Mouse (Mus musculus): ENCODE measurements around the gene Homer1. TPM values are rescaled to one million over a fixed set of nuclear protein-coding genes. Genes with fewer than 3 reads are reported as not detected.

The Homer1 gene
- total RNA-seq, 2 experiments from 2014 or later: 33.2 to 35.6 TPM

DNA sequence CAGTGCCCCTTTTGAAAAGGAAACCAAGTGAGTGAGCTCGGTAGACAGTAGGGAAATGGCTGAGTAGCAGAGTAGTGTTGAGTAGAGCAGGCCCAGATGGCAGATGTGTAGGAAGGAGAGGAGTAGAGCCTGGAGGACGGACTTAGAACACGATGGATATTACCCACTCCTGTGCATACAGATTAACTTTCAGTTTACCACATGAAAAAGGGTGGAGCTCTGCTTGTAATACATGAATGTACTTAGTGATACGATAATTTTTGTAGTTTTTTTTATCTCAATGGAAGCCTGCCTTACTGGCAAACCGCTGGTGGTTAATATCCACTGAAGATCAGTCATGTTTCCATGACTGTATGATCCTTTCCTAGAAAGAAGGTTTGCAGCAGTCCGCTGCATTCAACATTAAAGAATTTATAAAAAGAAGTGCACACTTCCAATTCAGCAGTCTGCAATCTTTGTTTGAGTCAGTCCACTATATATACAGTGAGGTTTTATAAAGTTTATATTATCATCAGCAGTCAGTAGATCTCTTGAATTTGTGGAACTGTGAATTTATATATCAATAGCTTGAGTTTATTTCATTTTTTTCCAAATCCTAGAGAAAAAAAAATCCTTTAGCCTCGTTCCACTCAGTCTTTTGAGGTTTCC, 89.3 kb downstream of the Homer1 start:
- DNase-seq (ENCODE audit: low spot score in 2 of 2): no peak

- no peak for DNase-seq (ENCODE audit: low spot score in 2 of 2)
These were observed 89.8 kb downstream of the Homer1 start for GRCm38 (mm10) chr13:93389242-93389625.

GRCm38 (mm10) chr13:93399710-93400216, 100.3 kb downstream of the Homer1 start:
- no peak for DNase-seq (ENCODE audit: low spot score in 2 of 2)

DNA sequence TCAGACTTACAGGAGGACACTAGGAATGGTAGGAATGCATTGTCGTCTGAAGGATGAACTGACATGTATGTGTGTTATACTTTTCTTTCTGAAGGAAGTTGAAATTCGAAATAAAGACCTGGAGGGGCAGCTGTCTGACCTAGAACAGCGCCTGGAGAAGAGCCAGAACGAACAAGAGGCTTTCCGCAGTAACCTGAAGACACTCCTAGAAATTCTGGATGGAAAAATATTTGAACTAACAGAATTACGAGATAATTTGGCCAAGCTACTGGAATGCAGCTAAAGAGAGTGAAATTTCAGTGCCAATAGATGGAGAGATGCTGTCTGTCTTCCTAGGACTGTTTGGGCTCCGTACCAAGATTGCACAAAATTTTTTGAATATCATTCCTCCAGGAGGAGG, 102.5 kb downstream of the Homer1 start:
- no peak for DNase-seq (ENCODE audit: low spot score in 2 of 2)

DNA sequence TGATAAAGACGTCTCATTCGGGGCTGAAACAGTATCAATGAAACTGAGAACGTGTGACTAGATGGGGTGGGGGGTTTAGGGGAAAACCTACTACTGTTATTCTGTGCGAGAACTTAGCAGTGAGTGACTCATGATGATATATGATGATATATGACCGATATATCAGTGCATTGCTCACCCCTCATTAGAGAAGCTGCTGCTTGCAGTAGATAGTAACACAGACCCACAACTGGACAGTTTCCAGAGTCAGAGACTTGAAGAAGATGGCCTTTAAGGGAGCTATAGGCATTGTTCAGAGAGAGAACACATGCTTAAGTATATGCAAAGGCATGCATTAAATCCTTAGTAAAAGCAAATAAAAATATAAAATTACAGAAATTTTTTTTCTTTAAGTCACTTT, 107.4 kb downstream of the Homer1 start:
- DNase-seq (ENCODE audit: low spot score in 2 of 2): no peak

DNA sequence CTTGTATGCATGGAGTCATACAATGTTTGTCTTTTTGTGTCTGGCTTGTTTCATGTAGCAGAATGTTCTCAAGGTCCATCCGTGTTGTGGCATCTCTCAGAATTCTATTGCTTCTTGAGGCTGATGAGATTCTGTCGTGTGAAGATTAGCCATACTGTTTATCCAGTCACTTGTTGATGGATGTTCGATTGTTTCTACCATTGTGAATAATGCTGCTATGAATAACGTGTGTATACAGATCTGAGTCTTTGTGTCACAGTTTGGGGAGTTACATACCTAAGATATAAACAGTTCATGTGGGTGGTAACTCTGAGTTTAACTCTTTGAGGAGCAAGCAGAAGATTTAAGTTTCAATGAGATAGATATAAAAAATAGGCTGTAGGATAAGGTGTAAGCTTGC, 110.9 kb downstream of the Homer1 start:
- no peak for DNase-seq (ENCODE audit: low spot score in 2 of 2)

- no peak for DNase-seq (ENCODE audit: low spot score in 2 of 2)
These were observed 115.6 kb downstream of the Homer1 start for GRCm38 (mm10) chr13:93415055-93415454.

GRCm38 (mm10) chr13:93418292-93418691, 118.9 kb downstream of the Homer1 start:
- no peak for DNase-seq (ENCODE audit: low spot score in 2 of 2)

- DNase-seq (ENCODE audit: low spot score in 2 of 2): no peak
These were observed 120.3 kb downstream of the Homer1 start for GRCm38 (mm10) chr13:93419779-93420178.

DNA sequence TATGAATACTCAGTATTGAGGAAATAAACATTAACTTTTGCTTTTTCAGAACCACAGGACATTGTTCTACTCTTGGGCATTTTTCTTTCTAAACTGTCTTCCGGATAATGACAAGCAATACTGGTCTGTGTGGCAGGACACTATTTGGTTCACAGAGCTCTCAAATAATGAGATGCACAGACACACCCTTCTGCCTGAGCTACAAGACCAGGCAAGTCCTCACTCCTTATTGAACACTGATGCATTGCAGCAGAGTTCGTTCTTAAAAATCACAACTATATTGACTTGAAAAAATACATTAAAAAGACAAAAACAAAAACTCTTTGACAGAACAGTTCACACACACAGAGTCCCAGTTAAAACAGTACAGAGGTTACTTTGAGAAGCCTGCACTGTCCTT, 123.8 kb downstream of the Homer1 start:
- no peak for DNase-seq (ENCODE audit: low spot score in 2 of 2)

GRCm38 (mm10) chr13:93427920-93428876, 128.8 kb downstream of the Homer1 start:
- DNase-seq (ENCODE audit: low spot score in 2 of 2): no peak

- DNase-seq (ENCODE audit: low spot score in 2 of 2): no peak
These were observed 129.8 kb downstream of the Homer1 start for GRCm38 (mm10) chr13:93429205-93429604.

GRCm38 (mm10) chr13:93440167-93440566, 140.7 kb downstream of the Homer1 start:
- DNase-seq (ENCODE audit: low spot score in 2 of 2): no peak

- DNase-seq (ENCODE audit: low spot score in 2 of 2): no peak
These were observed 153.8 kb downstream of the Homer1 start for GRCm38 (mm10) chr13:93453275-93453674.

Other genes starting within 250 kb of the Homer1 start
- 100 to 1,000 TPM; 272 to 277 TPM for gene Cmya5, start 154.9 kb upstream of the Homer1 start, total RNA-seq (2021)
- 10 to 100 TPM; 36.8 to 41.7 TPM for gene Tent2, start 107.2 kb upstream of the Homer1 start, total RNA-seq (2021)
- gene Jmy, start 200.2 kb downstream of the Homer1 start, total RNA-seq (2021): 10 to 100 TPM; 23.2 to 25.2 TPM